Mouse (Mus musculus) forebrain, embryonic 15.5 days (tissue): ENCODE measurements around the gene Nbeal2. TPM values are rescaled to one million over a fixed set of nuclear protein-coding genes. Genes with fewer than 3 reads are reported as not detected.
"Not testable (repeated sequence)": the region's sequence is repeated elsewhere in the genome, so short reads cannot be mapped to it uniquely, and the experiment has no call there.

ENCODE experiments used
- ATAC-seq: fragments of 200-750 bp; cut with Nextera tagmentation; replicated peaks from 2 replicates; pipeline ENCODE4 v1.8.0; 2017; ENCODE audit warnings: mild to moderate bottlenecking, moderate TSS enrichment, moderate library complexity
- H3K27ac ChIP-seq: fragments of 300-500 bp; sonication (generic); replicated peaks from 2 replicates; pipeline ENCODE4 v1.5.1; 2015; ENCODE audit warnings: mild to moderate bottlenecking, inconsistent platforms
- H3K27me3 ChIP-seq: fragments of 300-500 bp; sonication (generic); 2 replicates; pipeline ENCODE4 v1.6.1; 2015; ENCODE audit warnings: inconsistent platforms
- H3K36me3 ChIP-seq: fragments of 300-500 bp; sonication (generic); 2 replicates; pipeline ENCODE4 v1.6.1; 2015; ENCODE audit warnings: mild to moderate bottlenecking, inconsistent platforms
- H3K4me1 ChIP-seq: fragments of 300-500 bp; sonication (generic); 2 replicates; pipeline ENCODE4 v1.6.1; 2015; ENCODE audit warnings: inconsistent platforms
- H3K4me2 ChIP-seq: fragments of 300-500 bp; sonication (generic); replicated peaks from 2 replicates; pipeline ENCODE4 v1.6.1; 2015; ENCODE audit warnings: mild to moderate bottlenecking, inconsistent platforms
- H3K4me3 ChIP-seq: fragments of 300-500 bp; sonication (generic); 2 replicates; pipeline ENCODE4 v1.5.1; 2015; ENCODE audit warnings: mild to moderate bottlenecking, inconsistent platforms
- H3K9ac ChIP-seq: fragments of 300-500 bp; sonication (generic); replicated peaks from 2 replicates; pipeline ENCODE4 v1.6.1; 2015; ENCODE audit warnings: mild to moderate bottlenecking, inconsistent platforms
- H3K9me3 ChIP-seq: fragments of 300-500 bp; sonication (generic); 2 replicates; pipeline ENCODE4 v1.6.1; 2016; ENCODE audit warnings: inconsistent platforms
- WGBS: fragments of 180-500 bp; shearing (Covaris S2); methylation state at CpG from one replicate; pipeline ENCODE4 v1.1.7; 2015; ENCODE audit warnings: mixed read lengths; 5-methylcytosine and 5-hydroxymethylcytosine counted together
- polyA plus RNA-seq: library from polyadenylated mRNA; unstranded; fragments of >200 nt; fragmentation: Nextera tagmentation; extraction: Ambion mirVana; gene quantifications from 2 replicates; pipeline ENCODE4 v1.2.1, GENCODE M21; 2015

Gene Nbeal2
- polyA plus RNA-seq, 1 experiment from 2014 or later = 2.4 TPM

DNA sequence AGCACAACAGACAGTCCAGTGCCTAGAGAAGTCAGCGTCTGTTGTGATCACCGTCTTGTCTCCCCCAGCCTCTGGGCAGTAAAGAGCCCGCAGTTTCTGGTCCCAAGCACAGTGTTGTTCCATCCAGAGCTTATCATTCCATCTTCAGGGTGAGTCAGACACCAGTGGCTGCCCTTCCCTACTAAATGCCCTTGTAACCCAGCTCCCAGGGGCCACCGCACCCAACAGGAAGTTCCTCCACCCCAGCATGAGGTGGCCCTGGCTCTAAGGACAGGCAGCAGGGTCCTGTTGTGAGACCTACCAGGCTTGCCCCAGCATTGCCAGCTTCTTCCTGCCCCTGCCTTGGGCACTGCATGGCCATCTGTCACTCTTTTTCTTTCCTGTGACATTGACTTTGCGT lies 31.6 kb upstream of the Nbeal2 start:
- H3K4me1 ChIP-seq = peaks cover 55% of the 10 kb centered on the region

DNA sequence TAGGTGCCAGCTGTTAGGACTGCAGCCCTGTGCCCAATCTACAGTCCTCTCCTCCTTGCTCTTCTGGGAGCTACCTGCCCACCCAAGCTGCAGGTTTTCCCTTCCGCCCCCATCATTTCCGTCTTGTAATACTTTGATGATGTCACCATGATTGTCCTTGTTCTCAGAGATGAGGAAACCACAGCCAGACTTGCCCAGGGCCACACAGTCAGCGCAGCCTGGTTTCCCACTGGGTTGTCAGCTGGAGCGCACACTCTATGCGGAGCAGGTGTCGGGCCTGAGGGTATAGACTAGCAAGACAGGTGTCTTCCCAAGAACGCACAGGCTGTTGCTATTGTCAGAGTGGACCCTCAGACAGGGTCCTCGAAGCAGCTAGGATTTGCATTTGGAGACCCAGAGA lies 31.2 kb upstream of the Nbeal2 start:
- H3K9ac ChIP-seq = no peak overlapping the region
- H3K9me3 ChIP-seq = no peaks in the 10 kb centered on the region
- WGBS = 78% methylated on average over 8 of the region's 8 CpGs
- H3K4me2 ChIP-seq = no peak overlapping the region
- peaks cover 55% of the 10 kb centered on the region for H3K4me1 ChIP-seq
- no peaks in the 10 kb centered on the region for H3K27me3 ChIP-seq
- H3K4me3 ChIP-seq = no peak overlapping the region
- ATAC-seq = no peak
- no peaks in the 10 kb centered on the region for H3K36me3 ChIP-seq
- H3K27ac ChIP-seq = 0 out of 2 replicates have a peak overlapping the region, but pooled peaks have one; percentile 80

More for the DNA sequence above, 31.6 kb upstream of the Nbeal2 start:
- no peaks in the 10 kb centered on the region for H3K36me3 ChIP-seq
- no peak overlapping the region for H3K4me3 ChIP-seq
- ATAC-seq = no peak
- H3K27ac ChIP-seq = no peak overlapping the region
- no peaks in the 10 kb centered on the region for H3K27me3 ChIP-seq
- no peak overlapping the region for H3K9ac ChIP-seq
- 84% methylated on average over 5 of the region's 5 CpGs for WGBS
- H3K4me2 ChIP-seq = no peak overlapping the region
- no peaks in the 10 kb centered on the region for H3K9me3 ChIP-seq

DNA sequence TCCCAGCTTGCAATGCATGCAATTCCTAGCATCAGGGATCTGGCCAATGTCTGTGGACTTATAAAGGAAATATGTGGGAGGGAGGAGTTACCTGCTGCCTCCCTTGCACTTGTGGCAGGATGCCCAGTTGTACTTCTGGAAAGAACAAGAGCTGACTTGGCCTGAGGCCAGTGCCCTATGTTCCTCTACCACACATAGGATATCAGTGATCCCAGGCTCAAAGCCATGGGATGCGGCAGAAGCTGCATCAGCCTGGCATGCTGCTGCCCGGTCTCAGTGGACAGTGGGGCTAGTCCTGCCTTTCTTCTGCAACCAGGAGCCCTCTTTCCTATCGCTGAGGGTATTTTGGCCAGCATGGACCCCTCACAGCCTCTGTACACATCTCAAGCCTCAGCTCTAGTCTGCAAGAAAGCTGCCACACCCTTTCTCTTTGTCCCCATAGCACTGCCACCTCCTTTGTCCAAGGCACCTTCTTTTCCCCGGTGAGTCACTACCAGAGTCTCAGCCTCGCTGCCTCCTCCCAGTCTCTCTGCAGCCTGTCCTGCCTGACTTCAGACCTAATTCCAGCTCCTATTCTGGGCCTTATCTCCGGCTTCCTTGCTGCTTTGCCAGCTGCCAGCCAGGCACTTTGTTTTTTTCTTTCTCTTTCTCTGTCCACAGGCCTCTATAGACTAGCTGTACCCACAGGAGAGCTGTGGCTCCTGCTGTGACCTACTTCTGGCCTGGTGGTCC lies 30.3 kb upstream of the Nbeal2 start:
- Histone ChIP-seq H3K4me1 (peaks cover 55% of the 10 kb centered on the region), H3K4me3 (no peak overlapping the region), H3K27me3 (no peaks in the 10 kb centered on the region), H3K9ac (no peak overlapping the region), H3K27ac (peak overlapping the region; percentile 80), H3K4me2 (no peak overlapping the region), H3K36me3 (peaks cover 2% of the 10 kb centered on the region; the same call in 1 of the 2 replicates), H3K9me3 (no peaks in the 10 kb centered on the region)
- WGBS = 29% methylated on average over 6 of the region's 6 CpGs
- ATAC-seq = no peak

DNA sequence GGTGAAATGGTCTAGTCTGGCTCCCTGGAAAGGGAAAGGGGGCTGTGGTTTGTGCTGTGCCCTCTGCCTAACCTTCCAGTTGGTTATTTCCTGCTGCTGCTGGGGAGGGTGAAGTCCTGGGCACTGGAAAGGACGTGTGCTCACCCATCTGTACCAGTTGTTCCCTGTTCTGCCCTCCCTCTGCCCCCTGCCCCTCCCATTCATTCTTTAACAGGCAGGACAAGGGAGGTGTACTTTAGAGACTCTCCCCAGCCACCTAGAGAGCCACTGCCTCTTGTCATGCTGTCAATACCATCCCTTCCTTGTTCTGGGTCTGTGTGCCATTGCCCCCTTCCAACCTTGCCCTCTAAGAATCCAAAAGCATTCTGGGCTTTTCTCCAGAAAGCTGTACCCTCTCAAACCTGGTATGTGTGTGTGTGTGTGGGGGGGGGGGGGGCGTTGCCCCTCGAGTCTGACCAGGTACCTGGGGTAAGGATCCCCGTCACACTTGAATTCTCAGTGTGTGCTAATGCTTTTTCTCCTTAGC lies 29.7 kb upstream of the Nbeal2 start:
- H3K9ac ChIP-seq = no peak overlapping the region

DNA sequence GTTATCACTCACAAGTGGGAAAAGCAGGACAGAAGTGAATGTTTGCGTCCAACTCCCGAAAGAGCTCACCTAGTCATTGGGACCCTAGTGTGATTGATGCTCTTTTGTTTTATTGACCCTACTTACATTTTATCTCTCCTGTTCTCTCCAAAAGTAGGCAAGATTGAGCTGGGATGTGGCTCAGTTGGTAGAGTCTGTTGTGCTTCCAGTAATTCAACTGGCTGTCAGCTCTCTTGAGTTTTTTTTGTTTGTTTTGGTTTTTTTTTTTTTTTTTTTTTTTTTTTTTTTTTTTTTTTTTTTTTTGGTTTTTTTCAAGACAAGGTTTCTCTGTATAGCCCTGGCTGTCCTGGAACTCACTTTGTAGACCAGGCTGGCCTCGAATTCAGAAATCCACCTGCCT lies 28.7 kb upstream of the Nbeal2 start:
- H3K9ac ChIP-seq, ATAC-seq, H3K36me3 ChIP-seq, H3K9me3 ChIP-seq, H3K4me3 ChIP-seq, H3K4me2 ChIP-seq, H3K27me3 ChIP-seq: not testable (repeated sequence)
- WGBS = 82% methylated on average over 3 of the region's 3 CpGs
- Histone ChIP-seq H3K27ac (peak overlapping the region; percentile 72; the same call in 1 of the 2 replicates), H3K4me1 (peaks cover 53% of the 10 kb centered on the region)

More for the DNA sequence above, 29.7 kb upstream of the Nbeal2 start:
- no peaks in the 10 kb centered on the region for H3K9me3 ChIP-seq
- ATAC-seq = no peak
- peaks cover 55% of the 10 kb centered on the region for H3K4me1 ChIP-seq
- peaks cover 2% of the 10 kb centered on the region; the same call in 1 of the 2 replicates for H3K36me3 ChIP-seq
- no peaks in the 10 kb centered on the region for H3K27me3 ChIP-seq
- no peak overlapping the region for H3K4me3 ChIP-seq
- H3K27ac ChIP-seq = peak overlapping the region; percentile 80
- 52% methylated on average over 4 of the region's 4 CpGs for WGBS
- H3K4me2 ChIP-seq = no peak overlapping the region

DNA sequence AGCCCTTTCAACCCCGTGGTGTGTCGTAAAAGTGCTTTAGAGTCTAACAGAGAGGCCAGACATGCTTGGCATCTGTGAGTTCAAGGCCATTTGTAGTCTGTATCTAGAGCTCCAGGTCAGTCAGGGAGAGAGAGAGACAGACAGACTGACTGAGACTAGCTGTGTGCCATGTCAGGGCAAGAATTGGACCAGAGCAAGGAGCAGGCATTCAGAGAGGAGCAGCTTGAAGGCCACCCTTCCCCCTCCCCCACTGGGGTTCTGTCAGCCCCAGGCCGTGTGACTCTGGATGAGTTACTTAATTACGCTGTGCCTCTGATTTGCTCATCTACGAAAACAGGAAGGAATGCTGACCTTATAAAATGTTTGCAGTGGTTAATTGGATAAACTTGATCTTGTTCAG lies 28.3 kb upstream of the Nbeal2 start:
- no peak for ATAC-seq
- H3K4me1 ChIP-seq = peaks cover 49% of the 10 kb centered on the region
- peaks cover 2% of the 10 kb centered on the region; the same call in 1 of the 2 replicates for H3K36me3 ChIP-seq
- H3K9me3 ChIP-seq = no peaks in the 10 kb centered on the region
- H3K4me2 ChIP-seq = no peak overlapping the region
- WGBS = 48% methylated on average over 5 of the region's 5 CpGs
- H3K4me3 ChIP-seq = no peak overlapping the region
- peak overlapping the region; percentile 72 for H3K27ac ChIP-seq
- no peak overlapping the region for H3K9ac ChIP-seq
- no peaks in the 10 kb centered on the region for H3K27me3 ChIP-seq

DNA sequence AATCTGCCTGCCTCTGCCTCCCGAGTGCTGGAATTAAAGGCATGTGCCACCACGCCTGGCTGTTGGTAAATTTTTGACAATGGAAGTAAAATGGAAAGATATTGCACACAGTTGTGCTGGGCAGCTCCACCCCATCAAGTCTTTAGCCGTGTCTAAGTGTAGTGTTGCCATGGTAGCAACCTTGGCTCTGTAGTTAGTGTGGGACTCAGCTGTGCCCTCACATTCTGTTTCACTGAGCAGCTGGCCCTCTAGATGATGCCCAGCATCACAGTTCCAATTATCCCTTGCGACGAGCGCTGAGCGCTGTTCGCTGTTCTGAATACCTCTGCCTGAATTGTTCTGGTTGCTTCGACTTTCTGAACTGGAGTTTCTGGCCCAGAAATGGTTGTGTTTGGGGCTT lies 27.9 kb upstream of the Nbeal2 start:
- Histone ChIP-seq H3K36me3 (peaks cover 2% of the 10 kb centered on the region; the same call in 1 of the 2 replicates), H3K9me3 (no peaks in the 10 kb centered on the region), H3K4me1 (peaks cover 44% of the 10 kb centered on the region), H3K27ac (peak overlapping the region; percentile 72), H3K9ac (no peak overlapping the region), H3K27me3 (no peaks in the 10 kb centered on the region), H3K4me2 (no peak overlapping the region), H3K4me3 (no peak overlapping the region)
- peak; percentile 87 for ATAC-seq
- 30% methylated on average over 9 of the region's 9 CpGs for WGBS

DNA sequence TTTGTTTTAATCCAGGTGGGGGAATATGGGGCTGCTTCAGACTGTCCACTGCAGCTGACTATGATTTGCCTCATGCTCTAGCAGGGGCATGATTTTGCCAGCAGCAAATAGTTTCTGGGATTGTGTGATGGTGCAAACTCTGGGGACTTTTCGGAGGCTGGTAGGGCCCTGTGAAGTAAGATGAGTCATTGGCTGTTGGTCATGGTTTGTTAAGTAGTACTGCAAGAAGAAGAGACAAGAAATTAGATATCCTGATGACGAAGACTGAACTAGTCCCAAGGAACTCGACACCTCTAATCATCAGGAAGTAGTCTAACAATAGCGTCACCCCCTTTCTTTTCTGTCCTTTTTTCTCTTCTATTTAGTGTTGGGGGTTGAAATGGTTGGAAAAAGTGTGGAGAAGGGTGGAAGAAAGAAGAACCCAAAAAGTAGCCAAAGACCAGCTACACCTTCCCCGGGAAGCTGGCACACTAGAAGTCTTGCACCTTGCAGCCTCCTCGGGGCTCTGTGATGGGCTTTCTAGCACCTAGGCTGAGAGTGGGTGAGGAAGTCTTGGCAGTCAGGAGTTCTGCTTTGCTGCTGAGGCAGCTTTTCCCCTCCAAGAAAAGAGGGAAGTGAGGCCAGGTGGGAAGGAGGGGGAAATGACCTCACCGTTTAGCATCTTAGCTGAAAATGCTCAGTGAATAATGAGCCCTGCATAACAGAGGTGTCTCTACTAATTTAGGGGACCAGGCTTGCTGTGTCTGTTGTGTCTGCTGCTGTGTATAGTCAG lies 27.0 kb upstream of the Nbeal2 start:
- Histone ChIP-seq H3K4me2 (no peak overlapping the region), H3K9ac (no peak overlapping the region), H3K4me1 (peaks cover 43% of the 10 kb centered on the region), H3K27ac (peak overlapping the region; percentile 72), H3K4me3 (no peak overlapping the region), H3K9me3 (no peaks in the 10 kb centered on the region), H3K27me3 (no peaks in the 10 kb centered on the region), H3K36me3 (peaks cover 2% of the 10 kb centered on the region; the same call in 1 of the 2 replicates)
- 74% methylated on average over 7 of the region's 7 CpGs for WGBS
- no peak for ATAC-seq

DNA sequence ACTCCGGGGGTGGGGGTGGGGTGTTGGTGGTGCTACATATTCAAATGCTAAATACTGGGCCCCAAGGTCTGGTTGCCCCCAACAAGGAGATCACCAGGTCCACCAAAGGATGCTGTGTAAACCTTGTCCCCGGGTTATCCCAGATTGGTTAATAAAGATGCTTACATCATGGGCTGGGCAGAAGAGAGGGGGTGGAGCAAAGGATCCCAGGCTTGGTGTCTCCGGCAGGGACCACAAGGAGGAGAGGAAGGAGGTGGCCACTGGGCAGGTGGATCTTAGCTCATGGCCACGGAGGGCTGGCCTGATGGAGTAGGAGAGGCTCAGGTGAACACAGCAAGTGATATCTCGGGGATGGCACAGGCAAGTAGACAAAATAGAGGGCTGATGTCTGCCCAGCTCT lies 24.9 kb upstream of the Nbeal2 start:
- Histone ChIP-seq H3K9ac (no peak overlapping the region), H3K36me3 (peaks cover 2% of the 10 kb centered on the region; the same call in 1 of the 2 replicates), H3K27me3 (no peaks in the 10 kb centered on the region), H3K27ac (no peak overlapping the region), H3K9me3 (no peaks in the 10 kb centered on the region), H3K4me2 (no peak overlapping the region), H3K4me3 (no peak overlapping the region), H3K4me1 (peaks cover 27% of the 10 kb centered on the region)
- ATAC-seq = no peak
- WGBS = 70% methylated on average over 5 of the region's 5 CpGs

DNA sequence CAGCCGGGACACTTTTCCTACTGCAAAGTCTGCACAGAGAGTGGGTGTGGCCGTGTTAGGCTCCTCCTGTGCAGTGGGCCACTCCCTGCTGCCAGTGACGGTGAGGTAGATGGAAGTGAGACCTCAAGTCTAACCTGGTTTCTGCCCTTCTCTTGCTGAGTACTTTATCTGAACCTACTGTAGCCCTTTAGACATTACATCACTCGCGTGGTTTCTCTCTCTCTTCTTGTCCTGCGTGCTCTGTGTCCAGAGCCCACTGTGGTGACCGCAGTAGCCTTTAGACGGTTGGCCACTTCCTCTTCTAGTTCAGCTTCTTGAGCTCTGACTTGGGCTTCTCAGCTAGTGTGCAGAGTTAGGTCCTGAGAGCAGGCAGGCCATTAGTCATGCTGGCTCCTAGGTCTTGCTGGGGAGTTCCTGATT lies 22.5 kb upstream of the Nbeal2 start:
- WGBS = 91% methylated on average over 8 of the region's 8 CpGs
- Histone ChIP-seq H3K9me3 (no peaks in the 10 kb centered on the region), H3K36me3 (peaks cover 2% of the 10 kb centered on the region; the same call in 1 of the 2 replicates), H3K27me3 (no peaks in the 10 kb centered on the region), H3K4me3 (no peak overlapping the region), H3K9ac (no peak overlapping the region), H3K4me2 (no peak overlapping the region), H3K4me1 (peaks cover 18% of the 10 kb centered on the region), H3K27ac (no peak overlapping the region)
- no peak for ATAC-seq

DNA sequence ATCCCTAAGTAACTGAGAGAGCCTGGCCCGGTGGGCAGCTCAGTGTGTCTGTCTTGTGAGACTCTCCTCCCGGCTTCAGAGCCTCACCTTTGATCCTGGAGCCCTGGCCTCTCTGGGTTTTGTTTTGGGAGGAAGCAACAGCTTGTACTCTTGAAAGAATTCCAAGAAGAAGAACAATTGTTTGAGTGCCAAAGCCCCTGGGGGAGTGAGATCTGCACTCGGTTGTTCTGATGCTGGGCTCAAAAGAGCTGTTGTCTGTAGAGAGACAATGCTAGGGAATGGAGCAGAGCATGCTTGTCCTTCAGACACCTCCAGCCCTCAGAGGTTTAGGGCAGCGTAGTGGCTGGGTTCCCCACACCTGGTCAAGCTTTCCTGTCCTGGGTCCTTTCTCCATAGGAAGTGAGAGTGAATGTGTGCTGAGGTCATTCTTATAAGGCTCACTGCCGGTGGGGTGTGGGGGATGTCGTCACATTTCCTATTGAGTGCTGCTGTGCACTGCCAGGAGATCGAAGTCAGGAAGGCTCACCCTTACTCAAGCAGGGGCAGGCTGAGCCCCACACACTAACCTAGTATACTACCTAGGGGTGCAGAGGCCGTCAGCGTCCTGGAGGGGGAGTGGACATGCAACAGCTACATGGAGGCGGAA lies 19.3 kb upstream of the Nbeal2 start:
- Histone ChIP-seq H3K36me3 (no peaks in the 10 kb centered on the region), H3K4me3 (no peak overlapping the region), H3K9me3 (no peaks in the 10 kb centered on the region), H3K27ac (0 out of 2 replicates have a peak overlapping the region, but pooled peaks have one; percentile 8), H3K27me3 (no peaks in the 10 kb centered on the region), H3K4me1 (peaks cover 13% of the 10 kb centered on the region), H3K9ac (no peak overlapping the region), H3K4me2 (no peak overlapping the region)
- 0 out of 2 replicates have a peak, but pooled peaks have one; percentile 29 for ATAC-seq
- 49% methylated on average over 10 of the region's 10 CpGs for WGBS
